Mouse (Mus musculus) spleen, postnatal 10 days (tissue): ENCODE data around the gene Gper1.

Experiments
- DNase-seq, 2 experiments: peaks; one replicate each; pipeline ENCODE4 v3.0.0; 2021 to 2022; ENCODE audit warnings: low spot score in 2 of 2

Gper1 gene

DNA sequence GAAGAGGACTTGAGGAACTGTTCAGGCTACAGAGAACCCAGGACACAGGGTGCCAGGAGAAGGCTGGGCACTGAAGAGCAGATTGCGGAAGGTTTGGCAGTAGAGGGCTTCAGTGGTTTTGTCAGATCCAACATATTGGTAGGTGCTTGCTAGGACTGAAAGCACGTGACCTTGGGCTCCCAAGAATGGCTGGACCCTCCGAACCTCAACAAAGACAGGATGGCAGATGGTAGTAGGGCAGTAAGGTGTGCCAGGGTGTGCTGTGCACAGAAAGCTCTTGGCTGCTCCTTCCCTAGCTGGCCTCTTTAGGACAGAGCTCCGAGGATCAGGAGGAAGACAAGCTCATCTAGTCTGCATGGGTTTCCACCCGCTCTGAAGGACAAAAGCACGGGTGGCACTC, 11.8 kb upstream of the Gper1 start:
- no peak for DNase-seq

DNA sequence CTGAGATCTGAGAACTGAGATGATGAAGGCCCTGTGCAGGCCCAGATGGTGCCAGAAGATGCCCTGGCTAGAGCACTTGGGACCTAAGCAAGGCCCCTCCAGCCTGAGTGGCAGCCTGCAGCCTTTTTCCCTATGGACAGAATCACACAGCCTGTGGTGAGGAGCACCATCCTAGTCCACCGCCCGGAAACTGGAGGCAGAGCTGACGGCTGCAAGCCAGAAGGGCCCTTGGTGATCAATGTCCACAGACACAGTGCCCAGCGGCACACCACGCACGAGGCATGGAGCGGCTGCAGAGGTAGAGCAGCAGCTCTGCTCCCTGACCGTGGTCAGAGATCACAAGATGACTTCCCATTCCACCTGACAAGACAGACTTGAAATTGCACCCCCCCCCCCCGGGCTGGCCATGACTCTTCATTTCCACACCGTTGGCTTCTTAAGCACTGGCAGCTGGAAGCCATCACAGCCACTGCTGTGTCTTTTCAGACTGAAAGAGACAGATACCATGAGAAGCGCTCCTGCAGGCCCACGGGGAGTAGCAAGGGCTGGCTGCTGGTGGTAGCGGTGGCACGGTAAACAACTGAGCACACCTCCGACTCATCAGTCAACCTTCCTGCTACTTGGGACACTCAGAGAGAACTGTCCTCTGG, 11.2 kb upstream of the Gper1 start:
- no peak for DNase-seq

DNA sequence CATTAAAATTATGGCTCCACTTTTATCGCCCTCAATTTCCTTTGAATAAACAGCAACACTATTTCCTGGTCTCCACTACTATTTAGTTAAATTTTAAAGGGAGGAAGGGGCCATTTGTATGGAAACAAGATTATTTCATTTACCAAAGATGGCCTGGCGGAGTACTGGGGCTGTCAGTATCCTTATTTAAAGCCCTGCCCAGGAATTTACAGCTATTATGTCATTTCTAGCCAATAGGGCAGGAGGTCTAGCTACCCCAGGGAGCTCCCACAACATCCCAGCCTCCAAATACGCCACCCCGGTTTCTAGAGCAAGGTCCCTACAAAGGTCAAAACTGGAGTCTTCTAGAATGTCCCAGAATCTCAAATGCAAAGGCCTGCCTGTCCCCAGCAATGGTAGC, 9.4 kb upstream of the Gper1 start:
- no peak for DNase-seq

DNA sequence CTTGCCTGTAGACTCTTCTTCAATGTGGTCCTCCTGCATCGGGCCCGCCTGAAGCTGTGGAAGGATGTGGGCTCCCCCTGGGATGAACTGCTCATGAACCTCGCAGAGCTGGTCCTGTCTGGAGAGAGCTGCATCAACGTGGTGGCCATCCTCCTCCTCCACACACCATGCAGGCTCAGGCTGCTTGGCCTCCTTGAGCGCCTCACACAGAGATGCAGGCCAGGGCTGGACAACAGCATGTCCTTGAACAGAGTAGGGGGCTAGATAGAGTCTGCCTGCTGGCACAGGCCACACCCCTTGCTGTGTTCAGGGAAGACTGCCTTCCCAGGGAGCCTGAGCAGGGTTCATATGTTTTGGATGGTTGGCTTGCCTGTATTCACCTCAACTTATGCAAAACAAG, 8.0 kb upstream of the Gper1 start:
- DNase-seq: no peak

DNA sequence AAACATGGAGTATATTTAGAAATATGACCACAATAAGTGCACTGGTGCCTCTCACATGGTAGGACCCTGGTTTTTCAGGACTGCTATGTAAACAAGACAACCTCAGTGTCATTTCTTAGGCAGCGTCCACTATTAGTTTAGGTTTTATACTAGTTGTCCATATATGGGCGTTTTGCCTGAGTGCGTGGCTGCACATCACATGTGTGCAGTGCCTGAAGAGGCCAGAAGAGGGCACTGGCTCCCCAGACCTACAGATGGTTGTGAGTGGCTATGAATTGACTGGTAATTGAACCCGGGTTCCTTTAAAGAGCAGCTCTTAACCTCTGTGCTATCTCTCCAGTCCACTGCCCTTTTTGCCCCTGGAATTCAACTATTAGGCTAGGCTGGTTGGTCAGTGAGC, 6.0 kb upstream of the Gper1 start:
- peak in 1 of 2 experiments; percentile 53 for DNase-seq

DNA sequence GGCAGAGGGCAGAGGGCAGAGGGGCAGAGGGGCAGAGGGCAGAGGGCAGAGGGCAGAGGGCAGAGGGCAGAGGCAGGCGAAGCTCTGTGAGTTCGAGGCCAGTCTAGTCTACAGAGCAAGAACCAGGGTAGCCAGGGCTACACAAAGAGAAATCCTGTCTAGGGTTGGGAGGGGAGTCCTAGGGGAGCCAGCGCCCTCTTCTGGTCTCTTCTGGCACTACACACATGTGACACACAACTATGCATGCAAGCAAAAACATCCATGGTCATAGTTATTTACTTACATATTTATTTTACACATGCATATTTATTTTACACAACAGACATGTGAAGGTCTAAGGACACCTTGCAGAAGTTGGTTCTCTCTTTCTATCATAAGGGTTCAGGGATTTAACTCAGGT, 5.5 kb upstream of the Gper1 start:
- DNase-seq: peak in 1 of 2 experiments; percentile 51

DNA sequence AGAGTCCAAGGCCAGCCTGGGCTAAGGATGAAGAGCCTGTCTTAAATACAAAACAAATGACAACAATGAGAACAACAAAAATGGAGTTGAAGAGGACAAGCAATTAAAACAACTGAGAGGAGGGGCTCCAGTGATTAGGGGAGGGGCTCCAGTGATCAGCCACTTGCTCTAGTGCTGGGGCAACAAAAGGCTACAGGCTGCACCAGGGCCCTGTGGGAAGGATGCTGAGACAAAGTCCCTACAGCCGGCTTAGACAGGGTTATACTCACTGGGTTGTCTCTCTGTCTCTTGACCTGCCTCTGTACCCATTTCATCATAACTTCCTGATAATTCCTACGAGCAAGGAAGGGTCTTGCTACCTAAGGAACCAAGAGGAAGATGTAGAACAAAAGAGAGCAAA, 4.8 kb upstream of the Gper1 start:
- DNase-seq: no peak

DNA sequence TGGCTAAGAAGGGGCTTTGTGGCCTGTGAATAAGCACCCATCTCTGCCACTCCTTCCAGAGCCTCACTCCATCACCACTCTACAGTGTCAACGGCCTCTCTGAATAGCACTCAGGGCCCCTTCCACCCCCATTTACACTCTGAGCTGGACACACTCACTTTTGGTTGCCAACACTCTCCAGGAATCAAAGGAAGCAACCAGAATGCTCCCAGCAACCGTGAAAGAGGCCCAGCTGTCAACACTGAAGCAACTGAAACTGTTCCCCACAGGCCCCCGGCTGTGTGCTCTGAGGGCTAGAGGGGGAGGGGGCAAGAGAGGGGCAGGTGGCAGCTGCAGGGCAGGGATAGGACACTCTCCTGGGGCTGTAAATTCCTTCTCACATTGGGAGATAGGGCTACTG, 4.3 kb upstream of the Gper1 start:
- no peak for DNase-seq

DNA sequence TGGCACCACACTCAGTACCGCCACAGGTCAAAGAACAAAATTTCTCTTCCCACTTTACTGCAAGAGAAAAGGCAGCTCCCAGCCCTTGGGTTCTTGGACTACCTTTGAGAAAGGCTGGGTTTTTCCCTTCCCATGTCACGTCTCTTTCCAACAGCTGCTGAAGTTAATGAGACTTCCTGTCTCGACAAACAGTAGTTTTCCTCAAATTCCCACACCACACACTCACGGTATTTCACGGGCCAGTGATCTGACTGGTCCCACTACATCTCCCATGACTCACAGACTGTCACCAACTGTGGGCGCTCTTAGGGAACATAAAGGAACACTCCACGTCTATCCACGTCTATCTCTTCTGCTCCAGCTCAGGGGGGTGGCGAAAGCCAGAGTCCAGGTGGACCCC, 2.2 kb downstream of the Gper1 start:
- DNase-seq: no peak

DNA sequence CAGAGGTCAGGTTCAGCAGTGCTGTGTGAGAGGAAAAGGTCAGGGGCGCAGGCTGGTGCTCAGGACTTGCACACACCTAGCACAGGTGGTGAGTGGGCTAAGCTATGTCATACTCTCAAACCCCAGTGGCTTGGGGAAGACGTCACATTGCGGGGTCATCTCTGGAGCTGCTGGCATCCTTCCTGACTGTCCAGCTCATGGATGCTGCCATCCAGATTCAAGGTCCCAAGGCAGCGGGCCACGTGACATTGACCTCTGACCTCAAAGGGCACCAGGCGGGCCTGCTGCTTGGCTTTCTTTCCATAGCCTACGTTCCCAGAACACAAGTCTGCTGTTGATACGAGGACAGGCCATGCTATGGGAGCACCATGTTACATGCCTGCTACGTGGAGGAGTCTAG, 4.0 kb downstream of the Gper1 start:
- no peak for DNase-seq

DNA sequence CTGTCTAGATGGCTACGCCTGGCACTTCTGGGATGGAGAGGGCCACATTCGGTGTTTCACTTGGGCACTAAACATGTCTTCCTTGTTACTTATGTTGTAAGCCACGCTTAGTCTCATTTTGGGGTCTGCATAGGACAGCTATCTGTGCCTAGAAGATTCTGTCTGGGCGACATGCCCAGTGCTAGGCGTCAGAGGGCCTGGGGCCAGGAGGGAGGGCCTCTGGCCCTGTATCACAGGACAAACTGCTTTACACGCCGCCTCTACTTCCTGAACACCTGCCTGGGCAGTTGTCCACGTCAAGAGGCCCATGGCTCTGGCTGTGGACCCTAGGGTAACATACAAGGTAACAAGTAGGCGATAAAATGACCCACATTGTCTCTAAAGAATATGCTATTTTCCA, 5.0 kb downstream of the Gper1 start:
- DNase-seq: no peak

DNA sequence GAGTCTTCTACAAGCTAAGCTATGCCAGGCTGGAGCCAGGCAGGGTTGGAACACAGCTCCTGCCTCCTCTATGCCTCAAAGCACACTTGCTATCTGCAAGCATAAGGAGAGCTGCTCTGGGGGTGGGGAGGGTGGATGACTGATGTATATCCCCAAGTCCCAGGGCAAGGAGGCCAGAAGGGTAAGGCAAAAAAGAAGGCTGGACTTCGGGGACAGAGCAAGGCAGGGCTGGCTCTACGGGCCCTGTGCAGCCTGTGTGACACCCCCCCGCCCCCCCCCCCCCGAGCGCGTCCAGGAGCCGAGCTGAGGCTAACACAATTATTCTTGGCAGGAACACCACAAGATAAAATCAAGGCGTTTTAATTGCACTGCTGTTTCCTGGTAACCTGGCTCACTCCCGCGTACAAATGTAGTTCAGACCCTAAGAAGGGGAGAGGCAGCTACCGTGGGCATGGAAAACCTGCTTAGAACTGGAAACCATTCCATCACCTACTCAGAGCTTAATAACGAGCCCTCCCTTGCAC, 6.9 kb downstream of the Gper1 start:
- DNase-seq: no peak

DNA sequence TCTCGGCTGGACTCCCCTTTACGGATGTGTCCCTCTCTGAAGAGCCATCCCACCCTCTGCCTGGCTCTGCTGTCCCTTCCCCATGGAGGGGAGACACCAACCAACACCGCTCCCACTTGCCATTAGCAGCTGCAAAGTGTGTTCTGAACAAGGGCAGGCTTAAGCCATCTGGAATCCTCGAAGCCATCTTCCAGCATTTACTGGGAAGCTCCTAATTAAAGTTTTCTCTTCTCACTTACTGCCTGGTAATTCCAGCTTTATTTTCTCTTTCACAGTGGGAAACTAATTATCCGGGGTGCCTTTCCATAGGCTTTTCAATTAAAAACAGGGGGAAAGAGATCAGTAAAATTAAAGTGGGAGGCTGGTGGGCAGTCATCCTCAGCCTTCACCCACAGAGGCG, 9.4 kb downstream of the Gper1 start:
- DNase-seq: no peak

DNA sequence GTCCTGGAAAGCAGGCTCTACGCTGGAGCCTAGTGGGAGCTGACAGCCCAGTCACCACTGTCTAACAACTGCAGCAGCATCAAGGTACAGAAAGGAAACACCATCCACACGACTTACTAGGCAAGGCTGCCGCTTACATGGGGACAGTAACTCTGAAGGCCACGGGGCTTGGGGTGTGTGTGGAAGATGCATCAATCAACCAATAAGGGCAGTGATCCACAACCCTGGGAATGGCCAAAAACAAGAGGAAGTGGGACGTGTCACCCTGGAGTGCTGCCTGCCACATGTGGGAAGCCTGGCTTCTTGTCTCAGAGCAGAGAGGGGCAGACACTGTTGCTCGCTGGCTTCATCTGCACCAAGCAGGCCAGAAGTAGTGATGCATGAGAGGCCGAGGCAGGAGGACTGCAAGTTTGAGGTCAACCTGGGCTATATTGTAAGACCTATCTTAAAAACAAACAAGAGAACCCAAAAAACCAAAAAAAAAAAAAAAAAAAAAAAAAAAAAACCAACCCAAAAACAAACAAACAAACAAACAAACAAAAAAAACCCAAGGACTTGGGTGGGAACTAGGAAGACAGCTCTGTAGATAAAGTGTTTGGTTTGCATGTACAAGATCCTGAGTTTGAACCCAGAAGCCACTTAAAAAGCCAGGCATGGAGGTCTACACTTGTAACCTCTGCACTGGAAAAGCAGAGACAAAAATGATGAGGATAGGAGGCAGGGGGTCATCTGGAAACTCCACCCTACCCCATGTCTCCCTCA, 10.0 kb downstream of the Gper1 start:
- DNase-seq: no peak

DNA sequence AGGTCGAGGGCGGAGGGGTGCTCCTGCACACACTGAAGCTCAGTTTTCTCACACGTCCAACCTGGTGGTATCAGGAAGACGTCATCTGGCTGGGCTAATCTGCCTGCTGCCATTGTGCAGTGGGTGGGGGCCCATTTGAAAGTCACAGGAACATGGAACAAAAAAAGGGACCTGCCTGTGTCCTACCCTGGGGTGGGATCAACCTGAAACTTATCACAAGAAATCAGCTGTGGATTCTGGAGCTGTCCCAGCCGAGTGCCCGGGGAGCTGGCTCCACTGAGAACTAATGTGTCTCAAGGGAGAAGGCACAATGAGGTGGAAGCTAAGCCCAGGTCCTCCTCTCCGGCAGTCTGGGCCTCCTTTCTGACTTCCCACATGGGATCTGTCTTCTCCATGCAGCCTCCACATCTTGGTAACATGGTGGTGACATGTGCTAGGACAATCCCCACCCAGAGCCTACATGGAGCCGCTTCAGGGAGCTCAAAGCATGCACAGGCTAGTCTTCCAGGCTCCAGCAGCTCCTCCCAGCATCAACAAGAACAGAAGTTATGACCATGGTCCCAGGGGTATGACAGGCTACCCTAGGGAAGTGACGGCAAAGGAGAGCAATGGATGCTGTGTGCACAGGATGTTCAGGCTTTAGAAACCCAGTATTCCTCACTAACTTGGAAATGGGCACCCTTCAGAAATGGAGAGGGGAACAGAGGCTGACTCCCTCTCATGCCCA, 11.1 kb downstream of the Gper1 start:
- DNase-seq: no peak

DNA sequence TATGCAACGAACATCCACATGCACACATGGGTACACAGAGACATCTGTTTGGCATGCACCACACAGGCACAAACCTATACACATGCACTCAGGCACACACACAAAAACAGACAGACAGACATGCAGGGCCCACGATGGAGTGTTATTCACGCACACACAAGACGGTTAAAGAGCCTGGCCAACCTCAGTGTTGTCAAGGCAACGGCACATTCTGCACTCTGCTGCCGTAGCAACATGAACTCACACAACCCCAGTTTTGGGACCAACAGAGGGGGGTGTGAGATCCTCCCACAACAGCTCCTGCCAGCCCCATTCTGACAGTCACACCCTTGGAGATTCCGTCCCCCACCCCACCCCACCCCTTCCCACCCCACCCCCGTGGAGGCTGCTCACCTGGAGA, 12.0 kb downstream of the Gper1 start:
- DNase-seq: no peak

DNA sequence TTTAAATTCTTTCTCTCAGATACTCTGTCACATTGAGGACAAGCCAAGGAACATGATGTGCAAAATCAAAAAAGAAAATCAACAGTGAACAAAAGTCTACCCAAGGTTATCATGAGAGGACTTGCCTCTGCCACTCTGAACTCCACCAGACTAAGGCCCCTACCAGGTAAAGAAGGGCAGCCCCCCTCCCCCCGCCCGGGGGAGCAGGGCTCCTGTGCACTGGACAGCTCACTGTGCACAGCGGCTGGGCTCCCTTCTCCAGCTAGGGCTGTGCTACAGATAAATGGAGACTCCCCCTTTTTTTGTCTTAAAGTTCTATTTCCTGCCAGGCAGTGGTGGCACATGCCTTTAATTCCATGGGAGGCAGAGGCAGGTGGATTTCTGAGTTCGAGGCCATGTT, 14.8 kb downstream of the Gper1 start:
- DNase-seq: no peak

DNA sequence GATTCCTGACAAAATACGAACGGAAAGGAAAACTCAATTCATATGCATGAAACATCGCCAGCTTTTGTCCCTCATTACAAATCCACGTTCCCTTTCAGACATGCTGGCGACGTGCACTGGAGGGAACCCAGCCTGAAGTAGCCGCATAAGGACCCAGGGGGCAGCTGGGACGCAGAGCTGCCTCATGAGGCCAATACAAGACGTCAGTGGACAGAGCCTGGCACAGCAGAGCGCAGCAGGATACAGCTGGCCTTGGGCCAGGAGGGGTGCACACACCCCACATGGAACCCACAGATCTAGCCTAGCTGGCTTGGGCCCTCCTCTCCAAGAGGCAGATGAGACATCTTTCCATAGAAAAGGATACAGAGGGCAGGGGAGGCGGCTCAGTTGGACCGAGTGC, 15.5 kb downstream of the Gper1 start:
- no peak for DNase-seq

DNA sequence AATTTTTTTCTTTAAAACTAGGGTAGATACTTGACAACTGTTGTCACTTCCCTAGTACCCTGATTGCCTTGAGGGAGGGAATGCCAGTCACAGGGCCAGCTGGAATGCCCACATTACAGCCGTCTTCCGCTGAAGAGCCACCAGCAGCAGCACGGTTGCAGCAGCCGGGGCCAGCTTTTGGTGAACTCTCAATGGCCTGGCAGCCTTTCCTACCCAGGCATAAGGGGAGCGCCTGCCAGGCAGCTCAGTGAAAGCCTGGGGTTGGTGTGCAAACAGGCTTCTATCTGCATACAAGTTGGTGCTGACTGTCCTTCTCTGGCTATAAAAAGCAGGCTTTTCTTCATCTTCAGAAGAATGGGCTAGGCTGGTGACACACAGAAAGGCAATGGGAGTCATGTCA, 17.5 kb downstream of the Gper1 start:
- DNase-seq: no peak

DNA sequence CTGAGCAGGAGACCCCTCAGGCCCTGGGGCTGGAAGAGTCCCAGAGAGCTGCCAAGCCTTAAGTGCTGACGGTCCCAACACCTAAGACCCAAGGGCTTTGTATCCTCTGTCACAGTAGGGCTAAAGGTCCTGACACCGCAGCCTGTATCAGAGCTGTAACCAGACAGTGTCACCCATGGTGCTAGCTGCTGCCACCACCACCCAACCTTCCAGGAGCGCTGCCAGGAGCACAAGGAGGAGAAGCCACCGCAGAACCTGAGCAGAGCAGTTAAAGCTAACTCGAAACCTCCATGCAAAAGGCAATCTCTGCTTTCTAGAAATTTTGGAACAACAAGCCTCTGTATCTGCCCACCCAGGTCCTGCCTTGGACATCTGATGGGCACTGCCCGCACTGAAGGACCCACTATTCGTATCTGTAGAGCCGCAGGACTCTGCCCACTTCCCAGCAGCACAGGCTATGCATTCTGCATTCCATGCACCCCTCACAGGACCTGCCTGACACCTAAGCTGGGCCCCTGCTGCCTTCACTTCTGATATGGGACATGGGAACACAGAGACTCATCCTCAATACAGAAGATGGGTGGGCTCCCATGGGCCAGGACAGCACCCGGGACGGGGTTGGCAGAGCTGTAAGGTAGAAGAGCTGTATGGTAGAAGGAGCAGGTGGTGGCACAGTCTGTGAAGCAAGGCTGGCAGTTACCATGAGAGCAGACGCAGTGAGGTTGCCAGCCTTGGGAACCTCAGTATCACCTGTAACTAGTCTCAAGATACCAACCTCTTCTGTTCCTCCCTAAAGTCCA, 18.2 kb downstream of the Gper1 start:
- no peak for DNase-seq

DNA sequence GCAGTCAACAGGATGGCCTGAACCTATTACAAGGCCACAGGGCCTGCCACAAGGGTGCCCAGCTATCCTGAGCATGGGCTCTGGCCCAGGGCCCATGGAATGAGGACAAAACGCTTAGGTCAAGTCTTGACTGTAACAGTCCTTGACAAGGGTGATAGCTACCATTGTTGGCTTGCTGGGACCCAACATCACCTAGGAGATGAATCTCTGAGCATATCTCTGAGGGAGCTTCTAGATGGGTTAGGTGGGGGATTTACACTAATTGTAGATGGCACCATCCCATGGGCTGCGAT, 18.7 kb downstream of the Gper1 start:
- DNase-seq: no peak

DNA sequence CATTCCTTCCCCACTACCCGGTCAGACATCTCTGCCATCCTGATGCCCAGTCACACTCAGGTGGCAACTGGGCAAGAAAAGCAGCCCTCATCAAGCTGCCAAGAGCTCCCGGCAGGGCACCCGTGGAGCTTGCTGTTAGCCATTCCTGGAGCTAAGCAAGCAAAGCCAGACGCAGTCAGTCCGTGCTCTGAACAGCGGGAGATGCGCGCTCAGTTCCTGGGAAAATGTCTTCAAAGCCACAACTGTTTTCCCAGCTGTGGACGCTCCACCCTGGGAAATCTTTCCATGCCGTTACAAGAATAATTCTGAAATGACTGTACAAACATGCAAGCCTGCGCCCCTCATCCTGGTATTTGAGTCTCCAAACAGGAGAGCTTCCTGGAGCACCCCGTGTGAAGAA, 19.5 kb downstream of the Gper1 start:
- no peak for DNase-seq
